Comparison of ENCODE assay signal across 7 mouse cellular contexts in genomic region chr11:20445061-20445902, GRCm38 (mm10).
A peak's percentile ranks its signal among the peaks of the same experiment; 100 is the strongest.
DNase-seq lines count a peak whose midpoint lies in the region; ATAC-seq lines count a peak whose summit lies in the region.

No protein-coding gene starts in this region.

- H3K9me3 ChIP-seq in lung, embryonic 15.5 days = no peaks in the 10 kb centered on the region
- H3K9me3 ChIP-seq in forebrain, embryonic 10.5 days = peaks cover 9% of the 10 kb centered on the region; the same call in 1 of the 2 replicates
- no peaks in the 10 kb centered on the region for H3K9me3 ChIP-seq in limb, embryonic 15.5 days
- no peaks in the 10 kb centered on the region for H3K9me3 ChIP-seq in stomach, embryonic 14.5 days (ENCODE audit: control insufficient read depth, low read depth, low read length)

- H3K4me3 ChIP-seq in lung, embryonic 15.5 days = peak overlapping the region; percentile 32
- peak overlapping the region; percentile 43 for H3K4me3 ChIP-seq in forebrain, embryonic 10.5 days
- H3K4me3 ChIP-seq in limb, embryonic 15.5 days = peak overlapping the region; percentile 35
- H3K4me3 ChIP-seq in stomach, embryonic 14.5 days (ENCODE audit: low read depth, low read length) = peak overlapping the region; percentile 22

- H3K4me2 ChIP-seq in lung, embryonic 15.5 days = peak overlapping the region; percentile 70
- H3K4me2 ChIP-seq in limb, embryonic 15.5 days = peak overlapping the region; percentile 63
- peak overlapping the region; percentile 60 for H3K4me2 ChIP-seq in stomach, embryonic 14.5 days (replicated peaks; ENCODE audit: low read depth, low read length)

- H3K9ac ChIP-seq in lung, embryonic 15.5 days = peak overlapping the region; percentile 7
- H3K9ac ChIP-seq in limb, embryonic 15.5 days = peak overlapping the region; percentile 33; the same call in 1 of the 2 replicates
- H3K9ac ChIP-seq in stomach, embryonic 14.5 days (replicated peaks; ENCODE audit: low read depth, low read length) = no peak overlapping the region

- peak; percentile 23; the same call in 1 of the 2 replicates for ATAC-seq in lung, embryonic 15.5 days (ENCODE audit: borderline replicate concordance, extremely low read depth, low FRiP score, low TSS enrichment)
- 0 out of 2 replicates have a peak, but pooled peaks have one; percentile 41 for ATAC-seq in limb, embryonic 15.5 days (ENCODE audit: insufficient number of reproducible peaks, low FRiP score, low TSS enrichment, low read depth)
- ATAC-seq in stomach, embryonic 14.5 days (ENCODE audit: insufficient number of reproducible peaks, insufficient read depth, low FRiP score, low read depth) = peak; percentile 26; the same call in 1 of the 2 replicates

- 12% methylated on average over 18 of the region's 18 CpGs for WGBS in lung, embryonic 15.5 days
- 15% methylated on average over 16 of the region's 18 CpGs for WGBS in forebrain, embryonic 10.5 days
- WGBS in limb, embryonic 15.5 days = 12% methylated on average over 18 of the region's 18 CpGs
- 11% methylated on average over 18 of the region's 18 CpGs for WGBS in stomach, embryonic 14.5 days

- H3K27ac ChIP-seq in lung, embryonic 15.5 days = no peak overlapping the region
- peak overlapping the region; percentile 65 for H3K27ac ChIP-seq in forebrain, embryonic 10.5 days
- no peak overlapping the region for H3K27ac ChIP-seq in limb, embryonic 15.5 days
- no peak overlapping the region for H3K27ac ChIP-seq in stomach, embryonic 14.5 days (ENCODE audit: low read length)

- DNase-seq in lung, postnatal 14 days = no peak
- DNase-seq in forebrain, embryonic 10.5 days (ENCODE audit: extremely low spot score, low spot score) = no peak
- no peak for DNase-seq in adrenal gland, adult (ENCODE audit: inconsistent age in 2 of 2, low spot score in 1 of 2)
- no peak for DNase-seq in thymus, postnatal 0 days (ENCODE audit: low spot score)

- H3K4me1 ChIP-seq in lung, embryonic 15.5 days = peaks cover 8% of the 10 kb centered on the region
- H3K4me1 ChIP-seq in forebrain, embryonic 10.5 days = peaks cover 35% of the 10 kb centered on the region
- peaks cover 10% of the 10 kb centered on the region for H3K4me1 ChIP-seq in limb, embryonic 15.5 days
- no peaks in the 10 kb centered on the region for H3K4me1 ChIP-seq in stomach, embryonic 14.5 days (ENCODE audit: control insufficient read depth, insufficient read depth, low read length)

- H3K36me3 ChIP-seq in lung, embryonic 15.5 days = no peaks in the 10 kb centered on the region
- H3K36me3 ChIP-seq in forebrain, embryonic 10.5 days (replicated peaks) = no peaks in the 10 kb centered on the region
- H3K36me3 ChIP-seq in limb, embryonic 15.5 days = no peaks in the 10 kb centered on the region
- no peaks in the 10 kb centered on the region for H3K36me3 ChIP-seq in stomach, embryonic 14.5 days (ENCODE audit: control insufficient read depth, insufficient read depth, low read length)

- no peaks in the 10 kb centered on the region for H3K27me3 ChIP-seq in lung, embryonic 15.5 days
- no peaks in the 10 kb centered on the region for H3K27me3 ChIP-seq in forebrain, embryonic 10.5 days (ENCODE audit: poor library complexity, severe bottlenecking)
- H3K27me3 ChIP-seq in limb, embryonic 15.5 days = no peaks in the 10 kb centered on the region
- no peaks in the 10 kb centered on the region for H3K27me3 ChIP-seq in stomach, embryonic 14.5 days (ENCODE audit: control insufficient read depth, insufficient read depth, low read length)
